Mouse (Mus musculus): Measurements from ENCODE around the gene Styx. TPM values are rescaled to one million over a fixed set of nuclear protein-coding genes. Genes with fewer than 3 reads are reported as not detected.
A peak's percentile ranks its signal among the peaks of the same experiment; 100 is the strongest.

Gene Styx
- polyA plus RNA-seq, 1 experiment from 2014 or later = 50.6 TPM

GRCm38 (mm10) chr14:45320111-45320510, 30.8 kb upstream of the Styx start:
- no peak for ATAC-seq (ENCODE audit: low FRiP score, low TSS enrichment)
- no peak for TF ChIP-seq EP300 (optimal IDR thresholded peaks at IDR 0.05)
- TF ChIP-seq CTCF (IDR thresholded peaks at IDR 0.05; ENCODE audit: low read depth) = no peak
- no peak overlapping the region for H3K27ac ChIP-seq (replicated peaks)
- 70% methylated on average over 4 of the region's 4 CpGs for WGBS
- H3K27me3 ChIP-seq (ENCODE audit: control insufficient read depth, insufficient read depth, low read length) = no peaks in the 10 kb centered on the region
- no peak overlapping the region for H3K9ac ChIP-seq (ENCODE audit: low read length)
- no peak overlapping the region for H3K4me2 ChIP-seq (replicated peaks; ENCODE audit: low read depth)
- no peaks in the 10 kb centered on the region for H3K36me3 ChIP-seq (ENCODE audit: control insufficient read depth, insufficient read depth, low read length)
- no peaks in the 10 kb centered on the region for H3K4me1 ChIP-seq (replicated peaks; ENCODE audit: control insufficient read depth, insufficient read depth)
- H3K9me3 ChIP-seq (ENCODE audit: control insufficient read depth, low read length) = no peaks in the 10 kb centered on the region
- H3K4me3 ChIP-seq (ENCODE audit: low read depth, low read length) = no peak overlapping the region
- no peak for DNase-seq (ENCODE audit: low spot score)

GRCm38 (mm10) chr14:45321067-45321466, 29.8 kb upstream of the Styx start:
- 74% methylated on average over 3 of the region's 3 CpGs for WGBS
- H3K4me1 ChIP-seq (replicated peaks; ENCODE audit: control insufficient read depth, insufficient read depth) = no peaks in the 10 kb centered on the region
- H3K27me3 ChIP-seq (ENCODE audit: control insufficient read depth, insufficient read depth, low read length) = no peaks in the 10 kb centered on the region
- TF ChIP-seq EP300 (optimal IDR thresholded peaks at IDR 0.05) (no peak), CTCF (IDR thresholded peaks at IDR 0.05; ENCODE audit: low read depth) (no peak)
- DNase-seq (ENCODE audit: low spot score) (no peak), ATAC-seq (ENCODE audit: low FRiP score, low TSS enrichment) (no peak)
- H3K27ac ChIP-seq (replicated peaks) = 0 out of 2 replicates have a peak overlapping the region, but pooled peaks have one; percentile 24
- no peak overlapping the region for H3K9ac ChIP-seq (ENCODE audit: low read length)
- H3K9me3 ChIP-seq (ENCODE audit: control insufficient read depth, low read length) = no peaks in the 10 kb centered on the region
- H3K36me3 ChIP-seq (ENCODE audit: control insufficient read depth, insufficient read depth, low read length) = no peaks in the 10 kb centered on the region
- H3K4me3 ChIP-seq (ENCODE audit: low read depth, low read length) = no peak overlapping the region
- no peak overlapping the region for H3K4me2 ChIP-seq (replicated peaks; ENCODE audit: low read depth)

- 47% methylated on average over 5 of the region's 5 CpGs for WGBS
- Histone ChIP-seq H3K27ac (replicated peaks) (no peak overlapping the region), H3K4me2 (replicated peaks; ENCODE audit: low read depth) (no peak overlapping the region)
These were observed 29.3 kb upstream of the Styx start for GRCm38 (mm10) chr14:45321622-45322021.

GRCm38 (mm10) chr14:45322450-45322849, 28.4 kb upstream of the Styx start:
- H3K36me3 ChIP-seq (ENCODE audit: control insufficient read depth, insufficient read depth, low read length) = no peaks in the 10 kb centered on the region
- TF ChIP-seq CTCF (IDR thresholded peaks at IDR 0.05; ENCODE audit: low read depth) = no peak
- no peak for TF ChIP-seq EP300 (optimal IDR thresholded peaks at IDR 0.05)
- no peaks in the 10 kb centered on the region for H3K9me3 ChIP-seq (ENCODE audit: control insufficient read depth, low read length)
- no peak for ATAC-seq (ENCODE audit: low FRiP score, low TSS enrichment)
- H3K4me1 ChIP-seq (replicated peaks; ENCODE audit: control insufficient read depth, insufficient read depth) = no peaks in the 10 kb centered on the region
- H3K9ac ChIP-seq (ENCODE audit: low read length) = no peak overlapping the region
- H3K4me3 ChIP-seq (ENCODE audit: low read depth, low read length) = no peak overlapping the region
- no peak overlapping the region for H3K27ac ChIP-seq (replicated peaks)
- no peaks in the 10 kb centered on the region for H3K27me3 ChIP-seq (ENCODE audit: control insufficient read depth, insufficient read depth, low read length)
- no peak for DNase-seq (ENCODE audit: low spot score)
- WGBS = 85% methylated on average over 2 of the region's 2 CpGs
- no peak overlapping the region for H3K4me2 ChIP-seq (replicated peaks; ENCODE audit: low read depth)

More at GRCm38 (mm10) chr14:45321622-45322021, 29.3 kb upstream of the Styx start:
- Histone ChIP-seq H3K9ac (ENCODE audit: low read length) (no peak overlapping the region), H3K27me3 (ENCODE audit: control insufficient read depth, insufficient read depth, low read length) (no peaks in the 10 kb centered on the region), H3K9me3 (ENCODE audit: control insufficient read depth, low read length) (no peaks in the 10 kb centered on the region), H3K4me3 (ENCODE audit: low read depth, low read length) (no peak overlapping the region), H3K36me3 (ENCODE audit: control insufficient read depth, insufficient read depth, low read length) (no peaks in the 10 kb centered on the region), H3K4me1 (replicated peaks; ENCODE audit: control insufficient read depth, insufficient read depth) (no peaks in the 10 kb centered on the region)
- no peak for DNase-seq (ENCODE audit: low spot score)
- no peak for TF ChIP-seq CTCF (IDR thresholded peaks at IDR 0.05; ENCODE audit: low read depth)
- no peak for TF ChIP-seq EP300 (optimal IDR thresholded peaks at IDR 0.05)
- no peak for ATAC-seq (ENCODE audit: low FRiP score, low TSS enrichment)

GRCm38 (mm10) chr14:45323320-45323719, 27.6 kb upstream of the Styx start:
- H3K27me3 ChIP-seq (ENCODE audit: control insufficient read depth, insufficient read depth, low read length) = no peaks in the 10 kb centered on the region
- ATAC-seq (ENCODE audit: low FRiP score, low TSS enrichment) (no peak), DNase-seq (ENCODE audit: low spot score) (no peak)
- whole genome bisulfite sequencing = 72% methylated on average over 3 of the region's 3 CpGs
- H3K4me2 ChIP-seq (replicated peaks; ENCODE audit: low read depth) = no peak overlapping the region
- no peaks in the 10 kb centered on the region for H3K36me3 ChIP-seq (ENCODE audit: control insufficient read depth, insufficient read depth, low read length)
- H3K4me1 ChIP-seq (replicated peaks; ENCODE audit: control insufficient read depth, insufficient read depth) = no peaks in the 10 kb centered on the region
- H3K4me3 ChIP-seq (ENCODE audit: low read depth, low read length) = no peak overlapping the region
- no peak overlapping the region for H3K9ac ChIP-seq (ENCODE audit: low read length)
- H3K9me3 ChIP-seq (ENCODE audit: control insufficient read depth, low read length) = no peaks in the 10 kb centered on the region
- no peak overlapping the region for H3K27ac ChIP-seq (replicated peaks)
- TF ChIP-seq CTCF (IDR thresholded peaks at IDR 0.05; ENCODE audit: low read depth) (no peak), EP300 (optimal IDR thresholded peaks at IDR 0.05) (no peak)

GRCm38 (mm10) chr14:45325471-45325870, 25.4 kb upstream of the Styx start:
- H3K27me3 ChIP-seq (ENCODE audit: control insufficient read depth, insufficient read depth, low read length) = no peaks in the 10 kb centered on the region
- ATAC-seq (ENCODE audit: low FRiP score, low TSS enrichment) (peak; percentile 46; the same call in 1 of the 2 replicates), DNase-seq (ENCODE audit: low spot score) (peak; percentile 30)
- no peaks in the 10 kb centered on the region for H3K36me3 ChIP-seq (ENCODE audit: control insufficient read depth, insufficient read depth, low read length)
- H3K9me3 ChIP-seq (ENCODE audit: control insufficient read depth, low read length) = no peaks in the 10 kb centered on the region
- H3K9ac ChIP-seq (ENCODE audit: low read length) = no peak overlapping the region
- H3K4me1 ChIP-seq (replicated peaks; ENCODE audit: control insufficient read depth, insufficient read depth) = no peaks in the 10 kb centered on the region
- no peak overlapping the region for H3K27ac ChIP-seq (replicated peaks)
- no peak overlapping the region for H3K4me3 ChIP-seq (ENCODE audit: low read depth, low read length)
- no peak overlapping the region for H3K4me2 ChIP-seq (replicated peaks; ENCODE audit: low read depth)
- TF ChIP-seq EP300 (optimal IDR thresholded peaks at IDR 0.05) = no peak
- no peak for TF ChIP-seq CTCF (IDR thresholded peaks at IDR 0.05; ENCODE audit: low read depth)
